Comparison of ENCODE assay signal across 8 mouse cellular contexts in the genomic region with DNA sequence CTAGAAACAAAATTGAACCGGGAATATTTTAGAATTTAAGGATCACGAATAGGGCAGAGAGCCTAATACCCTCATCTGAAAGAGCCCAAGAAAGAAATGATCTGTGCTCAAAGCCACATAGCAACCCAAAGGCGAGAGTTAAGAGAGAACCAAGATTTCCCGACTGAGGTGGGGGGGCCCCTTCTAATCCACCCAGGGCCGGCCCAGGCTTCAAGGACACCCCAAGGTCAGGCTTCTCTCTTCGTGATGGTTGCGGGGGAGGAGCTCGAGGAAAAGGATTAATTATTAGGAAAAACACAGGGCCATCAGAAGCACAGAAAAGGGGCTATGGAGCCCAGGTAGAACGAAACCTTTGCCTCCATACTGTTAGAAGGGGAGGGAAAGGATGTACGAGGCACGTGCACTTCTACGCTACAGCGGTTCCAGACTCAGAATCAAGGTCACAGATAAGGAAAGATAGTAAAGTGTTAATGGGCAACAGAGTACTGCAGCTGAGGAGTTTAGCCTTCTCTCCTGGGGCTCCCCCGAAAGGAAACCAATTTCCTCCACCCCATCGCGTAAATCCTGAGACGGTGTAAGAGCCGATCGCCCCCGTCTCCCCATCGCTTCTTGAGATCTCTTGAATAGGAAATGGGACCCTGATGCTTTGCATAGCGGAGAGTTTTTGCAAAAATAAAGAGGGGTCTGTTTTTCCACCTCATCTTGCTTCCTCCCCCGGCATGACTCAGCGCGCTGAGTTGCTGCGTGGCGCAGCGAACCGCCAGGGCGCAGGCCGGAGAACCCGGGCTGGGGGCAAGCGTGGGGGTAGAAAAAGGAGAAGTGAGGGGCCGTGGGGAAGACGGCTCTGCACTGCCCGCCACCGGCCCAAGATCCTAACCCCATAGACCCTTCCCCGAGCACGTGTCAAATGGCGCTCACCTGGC. TPM values are rescaled to one million over a fixed set of nuclear protein-coding genes. Genes with fewer than 3 reads are reported as not detected.
DNase-seq lines count a peak whose midpoint lies in the region; ATAC-seq and TF ChIP-seq lines count a peak whose summit lies in the region.

No protein-coding gene starts in this region.

- peaks cover 26% of the 10 kb centered on the region for H3K79me2 ChIP-seq in CH12.LX (replicated peaks; ENCODE audit: control insufficient read depth, extremely low read depth, insufficient read depth, poor library complexity, severe bottlenecking)

- H3K9me3 ChIP-seq in CH12.LX (replicated peaks; ENCODE audit: low read length): no peaks in the 10 kb centered on the region
- no peaks in the 10 kb centered on the region for H3K9me3 ChIP-seq in embryonic facial prominence, embryonic 10.5 days
- H3K9me3 ChIP-seq in limb, embryonic 12.5 days: no peaks in the 10 kb centered on the region
- no peaks in the 10 kb centered on the region for H3K9me3 ChIP-seq in neural tube, embryonic 13.5 days

- H3K27me3 ChIP-seq in cerebellum, adult 2 months (ENCODE audit: control insufficient read depth, insufficient read depth, low read length): no peaks in the 10 kb centered on the region
- no peaks in the 10 kb centered on the region for H3K27me3 ChIP-seq in CH12.LX (replicated peaks)
- no peaks in the 10 kb centered on the region for H3K27me3 ChIP-seq in embryonic facial prominence, embryonic 10.5 days (replicated peaks; ENCODE audit: low read depth, poor library complexity, severe bottlenecking)
- no peaks in the 10 kb centered on the region for H3K27me3 ChIP-seq in limb, embryonic 12.5 days
- no peaks in the 10 kb centered on the region for H3K27me3 ChIP-seq in neural tube, embryonic 13.5 days

- under 1% methylated on average over 40 of the region's 40 CpGs for WGBS in cerebellum, adult 2 months
- WGBS in embryonic facial prominence, embryonic 10.5 days: under 1% methylated on average over 40 of the region's 40 CpGs
- WGBS in limb, embryonic 12.5 days: 1% methylated on average over 40 of the region's 40 CpGs
- WGBS in neural tube, embryonic 13.5 days: 1% methylated on average over 40 of the region's 40 CpGs

- peak overlapping the region; percentile 100 for H3K4me3 ChIP-seq in cerebellum, adult 2 months (replicated peaks; ENCODE audit: insufficient read depth, low read depth, low read length)
- H3K4me3 ChIP-seq in CH12.LX (replicated peaks in 1 of 3; ENCODE audit: low read depth in 2 of 3, low read length in 2 of 3, poor library complexity in 1 of 3): peak overlapping the region; percentile 80 to 100 (median 95)
- peak overlapping the region; percentile 93 for H3K4me3 ChIP-seq in embryonic facial prominence, embryonic 10.5 days
- peak overlapping the region; percentile 85 for H3K4me3 ChIP-seq in limb, embryonic 12.5 days (replicated peaks)
- peak overlapping the region; percentile 88 for H3K4me3 ChIP-seq in neural tube, embryonic 13.5 days

- TF ChIP-seq RAD21 in CH12.LX (IDR thresholded peaks at IDR 0.05; ENCODE audit: low read depth, low read length): no peak

- no peak for TF ChIP-seq POLR2A in cerebellum, adult 2 months (IDR thresholded peaks at IDR 0.05; ENCODE audit: borderline replicate concordance, insufficient read depth, low read length)
- TF ChIP-seq POLR2A in CH12.LX (IDR thresholded peaks at IDR 0.05; ENCODE audit: low read depth, low read length): no peak

- in situ Hi-C loops in CH12.LX (cut with MboI; ENCODE audit: low pct_ligation_motif_present, low pct_unique_long_range_greater_than_20kb, low sequenced_read_pairs): no loop called here

- peaks cover 19% of the 10 kb centered on the region for H3K4me1 ChIP-seq in cerebellum, adult 2 months (ENCODE audit: control insufficient read depth, insufficient read depth, low read length)
- H3K4me1 ChIP-seq in CH12.LX (ENCODE audit: control insufficient read depth in 1 of 2, insufficient read depth in 2 of 2): peaks cover 6 to 48% of the 10 kb centered on the region in 2 experiments; a peak in 3 of 4 replicates
- H3K4me1 ChIP-seq in embryonic facial prominence, embryonic 10.5 days: peaks cover 43% of the 10 kb centered on the region
- peaks cover 33% of the 10 kb centered on the region for H3K4me1 ChIP-seq in limb, embryonic 12.5 days (replicated peaks)
- H3K4me1 ChIP-seq in neural tube, embryonic 13.5 days (replicated peaks): peaks cover 44% of the 10 kb centered on the region

- H3K27ac ChIP-seq in cerebellum, adult 2 months (ENCODE audit: insufficient read depth, low read length): peak overlapping the region; percentile 99
- peak overlapping the region; percentile 99 for H3K27ac ChIP-seq in CH12.LX (ENCODE audit: insufficient read depth, low read depth)
- H3K27ac ChIP-seq in embryonic facial prominence, embryonic 10.5 days (replicated peaks): peak overlapping the region; percentile 97
- H3K27ac ChIP-seq in limb, embryonic 12.5 days: peak overlapping the region; percentile 97
- peak overlapping the region; percentile 96 for H3K27ac ChIP-seq in neural tube, embryonic 13.5 days (replicated peaks)

- TF ChIP-seq CTCF in cerebellum, adult 2 months (IDR thresholded peaks at IDR 0.05; ENCODE audit: borderline replicate concordance, insufficient read depth, low read depth, low read length): 0 out of 2 replicates have a peak, but pooled peaks have one; percentile 2
- no peak for TF ChIP-seq CTCF in CH12.LX (conservative IDR thresholded peaks at IDR 0.05 in 1 of 2, IDR thresholded peaks at IDR 0.05 in 1 of 2; ENCODE audit: low read depth in 2 of 2, low read length in 2 of 2)

- dilution Hi-C loops in CH12.LX (cut with MboI; ENCODE audit: extremely low pct_ligation_motif_present, extremely low pct_unique_long_range_greater_than_20kb, low sequenced_read_pairs): no loop called here

- ATAC-seq in hematopoietic stem cell, adult 5-6 weeks (replicated peaks in 1 of 2; ENCODE audit: insufficient read depth in 1 of 2, low FRiP score in 2 of 2, low TSS enrichment in 1 of 2, low read depth in 1 of 2, poor library complexity in 2 of 2, severe bottlenecking in 2 of 2): peak; percentile 50 to 56
- no peak for ATAC-seq in limb, embryonic 12.5 days (ENCODE audit: insufficient number of reproducible peaks, insufficient read depth, low FRiP score, low TSS enrichment, low read depth)
- ATAC-seq in neural tube, embryonic 13.5 days (ENCODE audit: low read depth): no peak

- peaks cover 30 to 49% of the 10 kb centered on the region in 2 experiments for H3K36me3 ChIP-seq in CH12.LX (replicated peaks in 1 of 2; ENCODE audit: control insufficient read depth in 1 of 2, insufficient read depth in 1 of 2, low read length in 1 of 2)
- peaks cover 66% of the 10 kb centered on the region for H3K36me3 ChIP-seq in embryonic facial prominence, embryonic 10.5 days (replicated peaks)
- peaks cover 48% of the 10 kb centered on the region for H3K36me3 ChIP-seq in limb, embryonic 12.5 days
- peaks cover 38% of the 10 kb centered on the region for H3K36me3 ChIP-seq in neural tube, embryonic 13.5 days

- peak; percentile 51 to 56 for DNase-seq in cerebellum, adult 2 months
- DNase-seq in cerebellum, postnatal 4 days (ENCODE audit: low spot score in 2 of 2): no peak
- peak; percentile 59 for DNase-seq in CH12.LX (ENCODE audit: extremely low read depth)
- DNase-seq in embryonic facial prominence, embryonic 10.5 days (ENCODE audit: low spot score): no peak
- no peak for DNase-seq in Muller cell, postnatal 12 days (ENCODE audit: inconsistent ontology term)

- peak overlapping the region; percentile 96 for H3K9ac ChIP-seq in CH12.LX (ENCODE audit: insufficient read depth, low read depth)
- H3K9ac ChIP-seq in limb, embryonic 12.5 days (replicated peaks): peak overlapping the region; percentile 90
- H3K9ac ChIP-seq in neural tube, embryonic 13.5 days: peak overlapping the region; percentile 93

- no peak for TF ChIP-seq EP300 in CH12.LX (IDR thresholded peaks at IDR 0.05; ENCODE audit: low read length)

- H3K4me2 ChIP-seq in CH12.LX (ENCODE audit: insufficient read depth, low read depth, poor library complexity, severe bottlenecking): peak overlapping the region; percentile 71
- H3K4me2 ChIP-seq in limb, embryonic 12.5 days: peak overlapping the region; percentile 73
- peak overlapping the region; percentile 87 for H3K4me2 ChIP-seq in neural tube, embryonic 13.5 days

RNA-seq across cellular contexts. Expression of gene Fam57b, which starts 0.9 kb away (rescaled TPM):
- 193 and 196 TPM in 2 replicates for polyA plus RNA-seq in cerebellum, adult 2 months (2012; rRNA removed)
- 0.30 TPM in 1 of 2 replicates, not detected in the other for total RNA-seq in CH12.LX (2012; rRNA removed)
- total RNA-seq in CH12.LX (2014; rRNA removed): not detected in 2 replicates
- not detected in 2 replicates for polyA plus RNA-seq in CH12.LX (2012; ENCODE audit: insufficient read length, low read depth)
- polyA plus RNA-seq in embryonic facial prominence, embryonic 10.5 days (2016; fragmentation: Nextera tagmentation; extraction: Ambion mirVana): 0.80 and 1.2 TPM in 2 replicates
- total RNA-seq in hematopoietic stem cell, adult 5-6 weeks (2017): not detected in 2 replicates
- polyA plus RNA-seq in limb, embryonic 12.5 days (2016; fragmentation: Nextera tagmentation; extraction: Ambion mirVana): 0.19 and 0.33 TPM in 2 replicates
- 36.8 and 40.6 TPM in 2 replicates for polyA plus RNA-seq in neural tube, embryonic 13.5 days (2015; fragmentation: Nextera tagmentation; extraction: Ambion mirVana)

RNA-seq across cellular contexts. Expression of gene Ppp4c, which starts 6.1 kb away (rescaled TPM):
- polyA plus RNA-seq in cerebellum, adult 2 months (2012; rRNA removed): 110 and 119 TPM in 2 replicates
- total RNA-seq in CH12.LX (2012; rRNA removed) (201 and 213 TPM in 2 replicates), CH12.LX (2014; rRNA removed) (175 and 195 TPM in 2 replicates)
- 161 and 168 TPM in 2 replicates for polyA plus RNA-seq in CH12.LX (2012; ENCODE audit: insufficient read length, low read depth)
- 390 and 408 TPM in 2 replicates for polyA plus RNA-seq in embryonic facial prominence, embryonic 10.5 days (2016; fragmentation: Nextera tagmentation; extraction: Ambion mirVana)
- 119 and 131 TPM in 2 replicates for total RNA-seq in hematopoietic stem cell, adult 5-6 weeks (2017)
- 378 and 401 TPM in 2 replicates for polyA plus RNA-seq in limb, embryonic 12.5 days (2016; fragmentation: Nextera tagmentation; extraction: Ambion mirVana)
- 216 and 230 TPM in 2 replicates for polyA plus RNA-seq in neural tube, embryonic 13.5 days (2015; fragmentation: Nextera tagmentation; extraction: Ambion mirVana)

RNA-seq across cellular contexts. Expression of gene Tbx6, which starts 17.1 kb away (rescaled TPM):
- polyA plus RNA-seq in cerebellum, adult 2 months (2012; rRNA removed): 2.2 TPM in 2 replicates
- 15.2 and 15.8 TPM in 2 replicates for total RNA-seq in CH12.LX (2012; rRNA removed)
- total RNA-seq in CH12.LX (2014; rRNA removed): 12.3 and 12.8 TPM in 2 replicates
- polyA plus RNA-seq in CH12.LX (2012; ENCODE audit: insufficient read length, low read depth): 29.2 and 31.5 TPM in 2 replicates
- polyA plus RNA-seq in embryonic facial prominence, embryonic 10.5 days (2016; fragmentation: Nextera tagmentation; extraction: Ambion mirVana): 0.36 and 0.60 TPM in 2 replicates
- total RNA-seq in hematopoietic stem cell, adult 5-6 weeks (2017): 0.25 TPM in 1 of 2 replicates, not detected in the other
- 0.50 and 0.68 TPM in 2 replicates for polyA plus RNA-seq in limb, embryonic 12.5 days (2016; fragmentation: Nextera tagmentation; extraction: Ambion mirVana)
- polyA plus RNA-seq in neural tube, embryonic 13.5 days (2015; fragmentation: Nextera tagmentation; extraction: Ambion mirVana): 0.25 and 0.66 TPM in 2 replicates

RNA-seq across cellular contexts. Expression of gene Ypel3, which starts 21.6 kb away (rescaled TPM):
- 628 and 636 TPM in 2 replicates for polyA plus RNA-seq in cerebellum, adult 2 months (2012; rRNA removed)
- total RNA-seq in CH12.LX (2012; rRNA removed): 13.9 and 38.9 TPM in 2 replicates
- 26.0 and 33.9 TPM in 2 replicates for total RNA-seq in CH12.LX (2014; rRNA removed)
- 40.5 and 44.0 TPM in 2 replicates for polyA plus RNA-seq in CH12.LX (2012; ENCODE audit: insufficient read length, low read depth)
- 51.1 and 64.4 TPM in 2 replicates for polyA plus RNA-seq in embryonic facial prominence, embryonic 10.5 days (2016; fragmentation: Nextera tagmentation; extraction: Ambion mirVana)
- total RNA-seq in hematopoietic stem cell, adult 5-6 weeks (2017): 50.3 and 74.9 TPM in 2 replicates
- polyA plus RNA-seq in limb, embryonic 12.5 days (2016; fragmentation: Nextera tagmentation; extraction: Ambion mirVana): 104 and 126 TPM in 2 replicates
- polyA plus RNA-seq in neural tube, embryonic 13.5 days (2015; fragmentation: Nextera tagmentation; extraction: Ambion mirVana): 204 and 215 TPM in 2 replicates

RNA-seq across cellular contexts. Expression of gene Gdpd3, which starts 32.3 kb away (rescaled TPM):
- polyA plus RNA-seq in cerebellum, adult 2 months (2012; rRNA removed): 6.0 and 8.0 TPM in 2 replicates
- 1.0 and 1.5 TPM in 2 replicates for total RNA-seq in CH12.LX (2012; rRNA removed)
- 0.63 and 1.3 TPM in 2 replicates for total RNA-seq in CH12.LX (2014; rRNA removed)
- polyA plus RNA-seq in CH12.LX (2012; ENCODE audit: insufficient read length, low read depth): 1.6 and 2.2 TPM in 2 replicates
- polyA plus RNA-seq in embryonic facial prominence, embryonic 10.5 days (2016; fragmentation: Nextera tagmentation; extraction: Ambion mirVana): 0.96 and 1.8 TPM in 2 replicates
- 3.3 and 16.4 TPM in 2 replicates for total RNA-seq in hematopoietic stem cell, adult 5-6 weeks (2017)
- polyA plus RNA-seq in limb, embryonic 12.5 days (2016; fragmentation: Nextera tagmentation; extraction: Ambion mirVana): 1.3 and 2.4 TPM in 2 replicates
- polyA plus RNA-seq in neural tube, embryonic 13.5 days (2015; fragmentation: Nextera tagmentation; extraction: Ambion mirVana): 0.56 and 1.5 TPM in 2 replicates

Comparison
In these comparisons a context has a peak if more than half of its experiments do, and no peak if none do; other contexts are left out.
1. DNase-seq: peak in cerebellum, adult 2 months (2 of 2) and CH12.LX (single experiment); none in cerebellum, postnatal 4 days (0 of 2), embryonic facial prominence, embryonic 10.5 days (single experiment) and Muller cell, postnatal 12 days (single experiment).
2. ATAC-seq: peak in hematopoietic stem cell, adult 5-6 weeks (2 of 2); none in limb, embryonic 12.5 days (single experiment) and neural tube, embryonic 13.5 days (single experiment).
3. RNA of gene Fam57b, which starts 0.9 kb away (polyA plus RNA-seq): 193 to 196 TPM in cerebellum, adult 2 months and 36.8 to 40.6 TPM in neural tube, embryonic 13.5 days; 0.80 to 1.2 TPM in embryonic facial prominence, embryonic 10.5 days, 0.19 to 0.33 TPM in limb, embryonic 12.5 days and not detected in CH12.LX; every median in the first group is over 10 times any median in the second.
4. Peak in every context shown above with its lines, with median percentiles within 50 percentile points of each other: H3K27ac ChIP-seq, H3K4me3 ChIP-seq, H3K4me2 ChIP-seq and H3K9ac ChIP-seq.